12 mouse cellular contexts compared by ENCODE assay signal in the genomic region with DNA sequence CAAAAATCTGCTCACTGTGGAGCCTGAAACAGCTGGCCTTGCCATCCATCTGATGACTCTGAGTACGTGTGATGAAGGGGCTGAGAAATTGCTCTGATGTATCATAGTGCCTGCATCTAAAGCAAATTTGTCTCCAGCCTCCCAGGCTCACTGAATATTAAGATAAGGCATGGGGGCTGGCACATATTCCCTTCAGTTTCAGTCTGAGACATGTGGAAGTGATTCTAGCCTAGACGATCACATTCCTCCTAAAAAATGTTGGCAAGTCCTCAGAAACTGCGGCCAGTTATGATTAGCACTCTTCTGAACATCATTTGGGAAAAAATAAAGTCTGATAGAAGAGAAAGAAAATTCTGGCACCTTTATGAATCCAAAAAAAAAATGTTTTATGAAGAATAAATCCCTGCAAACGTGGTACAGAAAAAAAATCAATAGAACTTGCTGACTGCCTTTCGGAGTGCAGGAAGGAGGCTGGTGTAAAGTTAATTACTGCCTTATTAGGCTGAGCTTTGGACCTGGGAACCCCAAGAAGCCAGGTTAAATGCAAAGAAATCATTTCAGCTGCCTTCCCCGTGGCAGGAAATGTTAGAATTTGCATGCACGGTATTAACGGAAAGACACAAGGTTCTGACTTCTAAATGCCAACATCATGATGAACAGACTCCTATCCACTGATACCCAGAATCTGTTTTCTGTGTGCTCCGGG.
DNase-seq lines count a peak whose midpoint lies in the region; ATAC-seq and TF ChIP-seq lines count a peak whose summit lies in the region.
"Had no signal": no experiment of that assay in that cellular context is flagged by ENCODE, and none has a peak within 500 bp of the region (broad histone marks: within the 10 kb centered on the region; RNA-seq: fewer than 3 reads in every experiment).

No protein-coding gene starts in this region.

- H3K9me3 ChIP-seq in heart, embryonic 14.5 days (ENCODE audit: control insufficient read depth, low read length): no peaks in the 10 kb centered on the region
- no peaks in the 10 kb centered on the region for H3K9me3 ChIP-seq in CH12.LX (replicated peaks; ENCODE audit: low read length)
- no peaks in the 10 kb centered on the region for H3K9me3 ChIP-seq in embryonic facial prominence, embryonic 14.5 days (ENCODE audit: control insufficient read depth, low read length)
- H3K9me3 ChIP-seq in limb, embryonic 14.5 days (ENCODE audit: control insufficient read depth, low read length): no peaks in the 10 kb centered on the region

- 60% methylated on average over 9 of the region's 9 CpGs for WGBS in heart, embryonic 14.5 days
- 27% methylated on average over 9 of the region's 9 CpGs for WGBS in embryonic facial prominence, embryonic 14.5 days
- WGBS in limb, embryonic 14.5 days: 22% methylated on average over 9 of the region's 9 CpGs

- intact Hi-C loops in heart, postnatal 36 days (cut with DNase I): no loop called here

- no peaks in the 10 kb centered on the region for H3K27me3 ChIP-seq in heart, embryonic 14.5 days (ENCODE audit: control insufficient read depth, insufficient read depth, low read length)
- no peaks in the 10 kb centered on the region for H3K27me3 ChIP-seq in CH12.LX (replicated peaks)
- H3K27me3 ChIP-seq in embryonic facial prominence, embryonic 14.5 days (replicated peaks; ENCODE audit: control insufficient read depth, insufficient read depth, low read length): no peaks in the 10 kb centered on the region
- H3K27me3 ChIP-seq in limb, embryonic 14.5 days (ENCODE audit: control insufficient read depth, insufficient read depth, low read length): no peaks in the 10 kb centered on the region

- no peak for TF ChIP-seq RAD21 in CH12.LX (IDR thresholded peaks at IDR 0.05; ENCODE audit: low read depth, low read length)

- DNase-seq in heart, postnatal 36 days: no peak
- DNase-seq in CH12.LX (ENCODE audit: extremely low read depth): peak; percentile 15
- DNase-seq in embryonic facial prominence, embryonic 14.5 days (ENCODE audit: low spot score): peak; percentile 81
- DNase-seq in limb, embryonic 14.5 days (ENCODE audit: low spot score): peak; percentile 77
- DNase-seq in layer of hippocampus, adult 8-10 months (ENCODE audit: low spot score in 2 of 2): no peak
- no peak for DNase-seq in ovary, postnatal 14 days (ENCODE audit: low spot score)
- DNase-seq in kidney, postnatal 36 days: no peak
- DNase-seq: adrenal gland, adult 8-10 months; thymus, adult 2 months had no signal

- H3K4me3 ChIP-seq in heart, embryonic 14.5 days (ENCODE audit: control insufficient read depth in 1 of 2, insufficient read depth in 1 of 2, low read depth in 1 of 2, low read length in 2 of 2): no peak overlapping the region
- H3K4me3 ChIP-seq in CH12.LX (replicated peaks in 1 of 3; ENCODE audit: low read depth in 2 of 3, low read length in 2 of 3, poor library complexity in 1 of 3): no peak overlapping the region
- no peak overlapping the region for H3K4me3 ChIP-seq in embryonic facial prominence, embryonic 14.5 days (ENCODE audit: low read depth, low read length)
- no peak overlapping the region for H3K4me3 ChIP-seq in limb, embryonic 14.5 days (replicated peaks; ENCODE audit: low read length)

- no peak for ATAC-seq in heart, embryonic 14.5 days (ENCODE audit: insufficient number of reproducible peaks, insufficient read depth, low FRiP score, low read depth)
- ATAC-seq in embryonic facial prominence, embryonic 14.5 days (ENCODE audit: low read depth): no peak
- no peak for ATAC-seq in limb, embryonic 14.5 days (ENCODE audit: low FRiP score, low read depth)

- in situ Hi-C loops in CH12.LX (cut with MboI; ENCODE audit: low pct_ligation_motif_present, low pct_unique_long_range_greater_than_20kb, low sequenced_read_pairs): no loop called here

- no peaks in the 10 kb centered on the region for H3K36me3 ChIP-seq in heart, embryonic 14.5 days (ENCODE audit: control insufficient read depth, insufficient read depth, low read length)
- no peaks in the 10 kb centered on the region for H3K36me3 ChIP-seq in CH12.LX (replicated peaks in 1 of 2; ENCODE audit: control insufficient read depth in 1 of 2, insufficient read depth in 1 of 2, low read length in 1 of 2)
- no peaks in the 10 kb centered on the region for H3K36me3 ChIP-seq in embryonic facial prominence, embryonic 14.5 days (ENCODE audit: control insufficient read depth, insufficient read depth, low read length)
- no peaks in the 10 kb centered on the region for H3K36me3 ChIP-seq in limb, embryonic 14.5 days (ENCODE audit: control insufficient read depth, insufficient read depth, low read length)

- dilution Hi-C loops in CH12.LX (cut with MboI; ENCODE audit: extremely low pct_ligation_motif_present, extremely low pct_unique_long_range_greater_than_20kb, low sequenced_read_pairs): no loop called here

- H3K4me2 ChIP-seq in heart, embryonic 14.5 days (ENCODE audit: low read length): peak overlapping the region; percentile 7; the same call in 1 of the 2 replicates
- H3K4me2 ChIP-seq in CH12.LX (ENCODE audit: insufficient read depth, low read depth, poor library complexity, severe bottlenecking): no peak overlapping the region
- H3K4me2 ChIP-seq in embryonic facial prominence, embryonic 14.5 days (ENCODE audit: low read depth, low read length): no peak overlapping the region
- peak overlapping the region; percentile 18 for H3K4me2 ChIP-seq in limb, embryonic 14.5 days (replicated peaks; ENCODE audit: low read depth, low read length, severe bottlenecking)
- H3K4me2 ChIP-seq: hindbrain, embryonic 14.5 days had no signal

- no peaks in the 10 kb centered on the region for H3K79me2 ChIP-seq in CH12.LX (replicated peaks; ENCODE audit: control insufficient read depth, extremely low read depth, insufficient read depth, poor library complexity, severe bottlenecking)

- no peak overlapping the region for H3K9ac ChIP-seq in heart, embryonic 14.5 days (ENCODE audit: low read length)
- no peak overlapping the region for H3K9ac ChIP-seq in CH12.LX (ENCODE audit: insufficient read depth, low read depth)
- H3K9ac ChIP-seq in embryonic facial prominence, embryonic 14.5 days (ENCODE audit: low read depth, low read length): no peak overlapping the region
- no peak overlapping the region for H3K9ac ChIP-seq in limb, embryonic 14.5 days (ENCODE audit: low read depth, low read length, severe bottlenecking)
- H3K9ac ChIP-seq: hindbrain, embryonic 14.5 days had no signal

- TF ChIP-seq EP300 in CH12.LX (IDR thresholded peaks at IDR 0.05; ENCODE audit: low read length): no peak

- TF ChIP-seq CTCF in CH12.LX (conservative IDR thresholded peaks at IDR 0.05 in 1 of 2, IDR thresholded peaks at IDR 0.05 in 1 of 2; ENCODE audit: low read depth in 2 of 2, low read length in 2 of 2): no peak

- H3K4me1 ChIP-seq in heart, embryonic 14.5 days (ENCODE audit: control insufficient read depth in 2 of 2, insufficient read depth in 2 of 2, low read length in 2 of 2): peaks cover 4 to 5% of the 10 kb centered on the region in 2 experiments; a peak in 2 of 4 replicates
- H3K4me1 ChIP-seq in CH12.LX (ENCODE audit: control insufficient read depth in 1 of 2, insufficient read depth in 2 of 2): peaks cover 0 to 22% of the 10 kb centered on the region in 2 experiments; a peak in 2 of 4 replicates
- peaks cover 5% of the 10 kb centered on the region; the same call in 1 of the 2 replicates for H3K4me1 ChIP-seq in embryonic facial prominence, embryonic 14.5 days (ENCODE audit: control insufficient read depth, insufficient read depth, low read length)
- peaks cover 8% of the 10 kb centered on the region; the same call in 1 of the 2 replicates for H3K4me1 ChIP-seq in limb, embryonic 14.5 days (ENCODE audit: control insufficient read depth, insufficient read depth, low read length)

- no peak for TF ChIP-seq POLR2A in CH12.LX (IDR thresholded peaks at IDR 0.05; ENCODE audit: low read depth, low read length)
- no peak for TF ChIP-seq POLR2A in limb, embryonic 14.5 days (IDR thresholded peaks at IDR 0.05; ENCODE audit: borderline replicate concordance, extremely low read depth, insufficient read depth, insufficient read length)

- no peak overlapping the region for H3K27ac ChIP-seq in heart, embryonic 14.5 days (replicated peaks in 1 of 2; ENCODE audit: control insufficient read depth in 1 of 2, insufficient read depth in 1 of 2, low read depth in 2 of 2, low read length in 2 of 2)
- no peak overlapping the region for H3K27ac ChIP-seq in CH12.LX (ENCODE audit: insufficient read depth, low read depth)
- no peak overlapping the region for H3K27ac ChIP-seq in embryonic facial prominence, embryonic 14.5 days (replicated peaks; ENCODE audit: low read depth, low read length)
- H3K27ac ChIP-seq in limb, embryonic 14.5 days (replicated peaks; ENCODE audit: low read depth, low read length): no peak overlapping the region
- H3K27ac ChIP-seq: hindbrain, embryonic 14.5 days; macrophage had no signal

TF ChIP-seq in CH12.LX, 34 proteins besides CTCF, POLR2A, EP300 and RAD21:
- TF ChIP-seq MYC (IDR thresholded peaks at IDR 0.05; ENCODE audit: low read depth, low read length): no peak

Comparison
In these comparisons a context has a peak if more than half of its experiments do, and no peak if none do; other contexts are left out.
1. H3K4me2 ChIP-seq: peak in heart, embryonic 14.5 days (single experiment) and limb, embryonic 14.5 days (single experiment); none in CH12.LX (single experiment) and embryonic facial prominence, embryonic 14.5 days (single experiment).
2. DNase-seq: peak in CH12.LX (single experiment), embryonic facial prominence, embryonic 14.5 days (single experiment) and limb, embryonic 14.5 days (single experiment); none in heart, postnatal 36 days (0 of 2), layer of hippocampus, adult 8-10 months (0 of 2), ovary, postnatal 14 days (single experiment) and kidney, postnatal 36 days (0 of 2).